Comparison of ENCODE assay signal across 10 mouse cellular contexts in the genomic region with DNA sequence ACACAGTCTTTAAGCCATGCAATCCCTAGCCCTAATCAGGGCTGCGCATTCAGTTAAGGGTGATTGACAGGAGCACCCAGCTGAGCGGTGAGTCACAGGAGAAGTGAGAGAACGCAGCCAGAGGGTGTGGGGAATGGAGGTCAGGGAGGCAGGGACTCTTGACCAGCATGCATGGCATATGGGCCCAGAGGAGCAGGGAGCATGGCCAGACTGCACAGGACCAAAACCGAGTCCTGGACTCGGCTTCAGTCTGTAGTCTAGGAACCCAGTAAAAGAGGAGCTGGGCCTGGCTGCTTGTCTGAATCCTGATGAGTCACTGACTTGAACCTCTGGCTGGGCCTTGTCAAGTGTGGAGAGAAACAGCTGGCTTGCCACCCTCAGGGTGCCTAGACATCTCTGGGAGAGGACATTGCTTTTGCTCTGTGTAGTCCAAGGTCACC.
DNase-seq lines count a peak whose midpoint lies in the region; ATAC-seq and TF ChIP-seq lines count a peak whose summit lies in the region.
"Had no signal": no experiment of that assay in that cellular context is flagged by ENCODE, and none has a peak within 500 bp of the region (broad histone marks: within the 10 kb centered on the region; RNA-seq: fewer than 3 reads in every experiment).

No protein-coding gene starts in this region.

- no peak overlapping the region for H3K4me3 ChIP-seq in left cerebral cortex, adult 2 months
- H3K4me3 ChIP-seq: heart, embryonic 13.5 days had no signal

- no peak overlapping the region for H3K27ac ChIP-seq in left cerebral cortex, adult 2 months
- H3K27ac ChIP-seq: heart, embryonic 13.5 days; liver, embryonic 14.5 days had no signal

- DNase-seq in kidney, adult 11 months, result peak; percentile 34
- no peak for DNase-seq in kidney, postnatal 10 days
- peak; percentile 85 for DNase-seq in 3T3-L1 (ENCODE audit: low read depth, low spot score)
- peak; percentile 70 for DNase-seq in NIH3T3 (ENCODE audit: low read depth)
- peak; percentile 68 to 70 for DNase-seq in cerebellum, postnatal 36 days
- DNase-seq in layer of hippocampus, adult 8-10 months (ENCODE audit: low spot score in 2 of 2), result no peak
- no peak for DNase-seq in left cerebral cortex, adult 2 months (ENCODE audit: extremely low spot score in 1 of 2, low spot score in 2 of 2)

- intact Hi-C loops in left cerebral cortex, adult 2 months (cut with DNase I), result no loop called here

- no peak for TF ChIP-seq CTCF in left cerebral cortex, adult 2 months (IDR thresholded peaks at IDR 0.05)

- no peak for ATAC-seq in erythroid progenitor cell, adult 5-6 weeks (replicated peaks; ENCODE audit: low FRiP score, poor library complexity, severe bottlenecking)

Comparison
In these comparisons a context has a peak if more than half of its experiments do, and no peak if none do; other contexts are left out.
1. DNase-seq: peak in kidney, adult 11 months (single experiment), 3T3-L1 (single experiment), NIH3T3 (single experiment) and cerebellum, postnatal 36 days (2 of 2); none in kidney, postnatal 10 days (single experiment), layer of hippocampus, adult 8-10 months (0 of 2) and left cerebral cortex, adult 2 months (0 of 2).